Mouse (Mus musculus) liver, embryonic 14.5 days (tissue): ENCODE results near the gene Clstn3. TPM values are rescaled to one million over a fixed set of nuclear protein-coding genes. Genes with fewer than 3 reads are reported as not detected.

Experiments
- ATAC-seq: fragments of 200-750 bp; cut with Nextera tagmentation; 2 replicates; pipeline ENCODE4 v1.8.0; 2017; ENCODE audit warnings: moderate number of reproducible peaks, mild to moderate bottlenecking, moderate library complexity; ENCODE audit not compliant: insufficient read depth
- DNase-seq, 3 experiments: peaks; one replicate each; pipeline ENCODE4 v3.0.0-alpha.2; 2012 to 2013; ENCODE audit warnings: low read depth in 3 of 3, low spot score in 3 of 3
- H3K27ac ChIP-seq: fragments of 300-500 bp; sonication (generic); 2 replicates; pipeline ENCODE4 v1.5.1; 2014; ENCODE audit warnings: moderate library complexity, mild to moderate bottlenecking, control low read depth, inconsistent platforms
- H3K27me3 ChIP-seq: fragments of 300-500 bp; sonication (generic); 2 replicates; pipeline ENCODE4 v1.6.1; 2014; ENCODE audit warnings: mild to moderate bottlenecking, low read length, moderate library complexity; ENCODE audit not compliant: control insufficient read depth, insufficient read depth
- H3K36me3 ChIP-seq: fragments of 300-500 bp; sonication (generic); replicated peaks from 2 replicates; pipeline ENCODE4 v1.6.1; 2014; ENCODE audit warnings: low read depth; ENCODE audit not compliant: control insufficient read depth, insufficient read depth
- H3K4me1 ChIP-seq, 2 experiments: fragments of 200-500 bp in 1 of 2; fragments of 300-500 bp in 1 of 2; sonication (generic) in 1 of 2; replicated peaks; 2 replicates each; pipeline ENCODE4 v1.6.1; 2012 to 2014; ENCODE audit warnings: antibody characterized with exemption in 1 of 2, inconsistent platforms in 1 of 2, low read length in 1 of 2; ENCODE audit not compliant: control insufficient read depth in 2 of 2, insufficient read depth in 2 of 2
- H3K4me2 ChIP-seq: fragments of 300-500 bp; sonication (generic); 2 replicates; pipeline ENCODE4 v1.6.1; 2014; ENCODE audit warnings: low read depth, mild to moderate bottlenecking, control low read depth, moderate library complexity
- H3K4me3 ChIP-seq, 2 experiments: fragments of 200-500 bp in 1 of 2; fragments of 300-500 bp in 1 of 2; sonication (generic) in 1 of 2; 2 replicates each; pipeline ENCODE4 v1.5.1; 2012 to 2014; ENCODE audit warnings: low read depth in 2 of 2, low read length in 2 of 2, mild to moderate bottlenecking in 2 of 2, control low read depth in 1 of 2, inconsistent platforms in 1 of 2, moderate library complexity in 1 of 2; ENCODE audit not compliant: insufficient read depth in 1 of 2
- H3K9ac ChIP-seq: fragments of 300-500 bp; sonication (generic); replicated peaks from 2 replicates; pipeline ENCODE4 v1.6.1; 2014; ENCODE audit warnings: mild to moderate bottlenecking, control low read depth, moderate library complexity
- H3K9me3 ChIP-seq: fragments of 300-500 bp; sonication (generic); 2 replicates; pipeline ENCODE4 v1.6.1; 2016; ENCODE audit warnings: low read length, mixed read lengths; ENCODE audit not compliant: control insufficient read depth
- CTCF ChIP-seq: IDR thresholded peaks from 2 replicates; pipeline ENCODE4 v1.5.1; 2016; ENCODE audit warnings: antibody characterized with exemption, low read depth, control low read depth
- EP300 ChIP-seq: IDR thresholded peaks from 2 replicates; pipeline ENCODE4 v1.6.1; 2016; ENCODE audit warnings: antibody characterized with exemption, low read depth
- WGBS: fragments of 180-500 bp; shearing (Covaris S2); extraction: QIAGEN DNeasy Blood & Tissue Kit; methylation state at CpG from one replicate; pipeline ENCODE4 v1.1.7; 2014; ENCODE audit not compliant: insufficient replicate concordance; 5-methylcytosine and 5-hydroxymethylcytosine counted together
- polyA plus RNA-seq, 2 experiments: library from polyadenylated mRNA; depleted of rRNA in 1 of 2; stranded (reverse) in 1 of 2; unstranded in 1 of 2; fragments of >200 nt; fragmentation: Nextera tagmentation in 1 of 2; extraction: Ambion mirVana in 1 of 2; gene quantifications; 2 replicates each; pipeline versions ENCODE4 v1.2.1 to v1.2.3; 2012 to 2014

Clstn3 gene
- polyA plus RNA-seq, 2 experiments, result 1.7 to 2.5 TPM

DNA sequence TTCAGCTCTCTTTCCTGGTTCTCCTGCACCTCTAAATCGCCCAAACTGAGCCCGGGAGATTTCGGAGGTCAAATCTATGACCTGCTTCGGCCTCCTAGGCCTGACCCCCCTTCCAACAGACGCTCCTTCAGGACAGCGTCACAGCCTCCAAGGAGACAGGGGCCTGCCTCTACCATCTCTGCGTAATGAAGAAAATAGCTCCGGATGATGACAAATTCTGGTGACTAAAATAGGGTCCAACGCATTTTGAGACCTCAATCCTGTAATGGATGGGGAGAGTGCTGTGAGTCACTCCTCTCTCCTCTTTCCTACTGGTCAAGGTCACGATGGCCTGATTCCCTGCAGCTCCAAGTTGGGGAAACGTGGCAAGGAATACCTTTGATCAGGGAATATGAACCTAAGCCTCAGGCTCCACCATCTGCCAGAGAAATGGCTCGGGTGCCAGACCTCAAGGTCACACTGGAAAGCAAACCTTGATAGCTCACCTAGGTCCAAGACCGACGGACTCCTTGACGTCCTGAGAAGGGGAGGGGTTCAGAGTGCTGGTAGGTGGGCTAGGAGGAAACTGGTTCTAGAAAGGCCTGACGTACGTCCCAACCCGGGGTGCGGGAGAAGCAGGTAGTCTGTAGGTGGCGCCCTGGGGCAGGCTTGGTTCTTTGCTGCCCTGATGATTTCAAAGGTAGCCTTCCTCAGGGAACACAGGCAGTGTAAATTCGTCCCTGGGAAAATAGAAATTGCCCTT lies 49.1 kb downstream of the Clstn3 start:
- Histone ChIP-seq H3K4me1 (peaks cover 4 to 8% of the 10 kb centered on the region in 2 experiments), H3K36me3 (no peaks in the 10 kb centered on the region), H3K27ac (peak overlapping the region; percentile 43), H3K9me3 (no peaks in the 10 kb centered on the region), H3K4me2 (peak overlapping the region; percentile 89), H3K27me3 (no peaks in the 10 kb centered on the region), H3K9ac (peak overlapping the region; percentile 87), H3K4me3 (peak overlapping the region; percentile 72 to 83)
- peak; percentile 92 for TF ChIP-seq CTCF
- TF ChIP-seq EP300, result no peak
- peak; percentile 45 for ATAC-seq
- under 1% methylated on average over 21 of the region's 21 CpGs for WGBS
- DNase-seq, result peak; percentile 45 to 61 (median 59)

DNA sequence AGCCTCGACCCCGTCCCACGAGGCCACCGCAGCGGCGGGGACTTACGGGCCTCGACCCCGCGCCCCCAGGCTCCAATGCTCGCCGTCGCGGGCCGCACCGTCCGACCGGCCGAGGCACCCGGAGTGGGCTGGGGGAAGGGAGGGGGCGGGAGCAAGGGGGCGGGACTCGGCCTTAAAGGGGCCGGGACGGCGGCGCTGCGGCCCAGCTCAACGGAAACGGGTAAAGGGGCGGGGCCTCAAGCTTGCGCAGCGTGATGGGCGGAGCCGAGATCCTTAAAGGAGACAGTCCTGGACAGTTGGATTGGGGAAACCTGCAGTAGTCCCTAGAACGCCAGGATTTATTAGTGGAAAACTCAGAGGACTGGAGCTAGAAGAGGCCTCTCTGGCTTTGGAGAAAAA lies 49.7 kb downstream of the Clstn3 start, which contains the start of gene Pex5:
TSS of gene Pex5 (minus strand) at position 141 of the 399 bp plus-strand sequence.
- under 1% methylated on average over 36 of the region's 36 CpGs for WGBS
- Histone ChIP-seq H3K27ac (peak within 1 kb of the TSS; percentile 54), H3K4me3 (peak within 1 kb of the TSS; percentile 72 to 83), H3K4me1 (peaks cover 4 to 8% of the 10 kb centered on the region in 2 experiments), H3K9me3 (no peaks in the 10 kb centered on the region), H3K4me2 (peak within 1 kb of the TSS; percentile 89), H3K9ac (peak within 1 kb of the TSS; percentile 87), H3K36me3 (no peaks in the 10 kb centered on the region), H3K27me3 (no peaks in the 10 kb centered on the region)
- DNase-seq (peak; percentile 81 to 84 (median 82)), ATAC-seq (peak; percentile 89)
- TF ChIP-seq EP300, result no peak
- no peak for TF ChIP-seq CTCF

DNA sequence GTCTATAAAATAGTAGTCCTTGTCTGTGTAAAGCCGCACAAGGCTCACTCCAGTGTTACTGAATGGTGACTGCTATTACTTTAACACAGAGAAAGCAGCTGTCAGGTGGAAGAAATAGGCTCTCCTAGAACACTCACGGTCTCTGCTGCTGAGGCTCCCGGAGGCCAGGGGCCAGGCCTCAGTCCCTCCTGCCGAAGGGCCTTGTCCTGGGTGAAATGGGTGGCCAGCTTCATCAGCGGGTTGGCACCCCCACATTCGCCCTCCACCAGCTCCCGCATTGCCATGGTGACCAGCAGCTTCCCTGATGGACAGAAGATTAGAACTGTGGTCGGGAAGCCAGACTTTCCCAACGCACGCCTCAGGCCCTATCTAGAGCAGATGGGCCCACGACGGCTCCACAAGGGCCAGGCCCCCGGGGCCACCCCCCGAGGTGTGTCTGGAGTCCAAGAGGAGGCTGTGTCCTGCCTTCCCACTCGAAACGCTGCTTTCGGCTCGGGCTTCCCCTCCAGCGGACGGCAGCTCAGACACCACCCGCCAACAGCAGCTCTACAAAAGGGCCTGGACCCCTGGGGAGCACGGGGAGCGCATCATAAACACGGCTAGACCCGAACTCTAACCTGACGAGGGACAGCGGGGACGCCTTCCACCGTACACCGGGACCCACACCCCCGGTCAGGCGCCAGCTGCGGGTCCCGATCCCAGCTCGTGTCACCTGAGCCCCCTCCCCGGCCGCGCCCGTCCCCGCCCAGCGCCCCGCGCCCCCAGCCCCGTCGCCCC lies 50.3 kb downstream of the Clstn3 start:
- 2% methylated on average over 43 of the region's 45 CpGs for WGBS

DNA sequence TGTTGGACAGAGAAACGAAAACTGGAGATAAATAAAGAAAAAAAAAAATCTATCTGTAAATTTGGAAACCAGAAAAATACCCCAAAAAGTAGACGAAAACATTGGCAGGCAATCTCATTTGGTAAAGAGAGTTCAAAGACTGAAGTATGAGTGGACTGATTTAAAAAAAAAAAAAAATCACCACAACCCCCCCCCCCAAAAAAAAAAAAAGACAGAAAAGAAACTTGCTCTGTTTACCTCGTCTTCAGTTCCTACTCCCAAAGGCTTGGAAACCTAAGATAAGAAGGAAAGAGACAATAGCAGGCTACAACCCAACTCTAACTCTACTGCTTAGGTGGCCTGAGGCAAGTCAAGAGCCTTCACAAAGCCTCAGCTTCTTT lies 50.8 kb downstream of the Clstn3 start:
- H3K4me1 ChIP-seq, result peaks cover 4 to 8% of the 10 kb centered on the region in 2 experiments
- no peaks in the 10 kb centered on the region for H3K27me3 ChIP-seq
- no peaks in the 10 kb centered on the region for H3K9me3 ChIP-seq
- peak overlapping the region; percentile 62 to 83 for H3K4me3 ChIP-seq
- ATAC-seq, result 0 out of 2 replicates have a peak, but pooled peaks have one; percentile 1
- TF ChIP-seq CTCF (no peak), EP300 (no peak)
- H3K27ac ChIP-seq, result no peak overlapping the region; the same call in 1 of the 2 replicates
- H3K9ac ChIP-seq, result no peak overlapping the region; the same call in 1 of the 2 replicates
- DNase-seq, result no peak
- 44% methylated on average over 3 of the region's 3 CpGs for WGBS
- peak overlapping the region; percentile 89 for H3K4me2 ChIP-seq
- no peaks in the 10 kb centered on the region for H3K36me3 ChIP-seq

More for the DNA sequence above, 50.3 kb downstream of the Clstn3 start:
- ATAC-seq (peak; percentile 67), DNase-seq (peak in 1 of 3 experiments; percentile 35)
- peak overlapping the region; percentile 87 for H3K9ac ChIP-seq
- peak overlapping the region; percentile 89 for H3K4me2 ChIP-seq
- H3K36me3 ChIP-seq, result no peaks in the 10 kb centered on the region
- TF ChIP-seq EP300 (no peak), CTCF (no peak)
- H3K27me3 ChIP-seq, result no peaks in the 10 kb centered on the region
- peaks cover 4 to 8% of the 10 kb centered on the region in 2 experiments for H3K4me1 ChIP-seq
- H3K27ac ChIP-seq, result peak overlapping the region; percentile 54
- peak overlapping the region; percentile 62 to 83 for H3K4me3 ChIP-seq
- H3K9me3 ChIP-seq, result no peaks in the 10 kb centered on the region

DNA sequence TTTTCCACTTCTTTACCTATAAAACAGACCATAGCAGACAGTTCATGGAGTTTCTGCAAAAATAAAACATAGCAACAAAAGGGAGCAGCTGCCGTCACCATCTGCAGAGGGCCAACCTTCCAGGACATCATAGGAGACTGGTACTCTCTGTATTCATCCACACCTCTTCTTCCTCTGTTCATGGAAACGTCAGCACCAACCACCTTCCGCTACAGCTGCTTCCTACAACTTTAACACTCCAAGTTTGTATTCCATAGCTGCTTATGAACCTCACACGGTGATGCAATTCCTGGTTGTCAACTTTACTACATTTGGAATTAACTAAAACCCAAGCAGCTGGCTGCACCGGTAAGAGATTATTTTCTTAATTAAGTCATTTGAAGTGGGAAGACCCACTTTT lies 56.2 kb downstream of the Clstn3 start:
- H3K4me1 ChIP-seq, result no peaks in the 10 kb centered on the region
- no peaks in the 10 kb centered on the region for H3K27me3 ChIP-seq
- no peak overlapping the region for H3K27ac ChIP-seq
- no peak overlapping the region for H3K4me3 ChIP-seq
- H3K4me2 ChIP-seq, result no peak overlapping the region
- no peaks in the 10 kb centered on the region for H3K9me3 ChIP-seq
- ATAC-seq (no peak), DNase-seq (no peak)
- 81% methylated on average over 5 of the region's 5 CpGs for WGBS
- peaks cover 5% of the 10 kb centered on the region for H3K36me3 ChIP-seq
- no peak overlapping the region for H3K9ac ChIP-seq
- TF ChIP-seq CTCF (no peak), EP300 (no peak)
